Mouse (Mus musculus) small intestine, adult 2 months (tissue): ENCODE results near the gene Jarid2. TPM values are rescaled to one million over a fixed set of nuclear protein-coding genes. Genes with fewer than 3 reads are reported as not detected.

Experiments
- H3K27ac ChIP-seq: fragments of 200-500 bp; 2 replicates; pipeline ENCODE4 v1.5.1; 2012; ENCODE audit warnings: low read depth, low read length, control low read depth, inconsistent platforms; ENCODE audit not compliant: insufficient read depth
- H3K27me3 ChIP-seq: fragments of 200-500 bp; 2 replicates; pipeline ENCODE4 v1.6.1; 2012; ENCODE audit warnings: mild to moderate bottlenecking, moderate library complexity, low read length, inconsistent platforms; ENCODE audit not compliant: control insufficient read depth, insufficient read depth
- H3K36me3 ChIP-seq: fragments of 200-500 bp; 2 replicates; pipeline ENCODE4 v1.6.1; 2012; ENCODE audit warnings: mild to moderate bottlenecking, low read length, control low read depth, inconsistent platforms; ENCODE audit not compliant: control insufficient read depth, insufficient read depth
- H3K4me1 ChIP-seq: fragments of 200-500 bp; 2 replicates; pipeline ENCODE4 v1.6.1; 2012; ENCODE audit warnings: low read length, inconsistent platforms, mixed read lengths; ENCODE audit not compliant: control insufficient read depth, insufficient read depth, insufficient read length
- H3K4me3 ChIP-seq: fragments of 200-500 bp; 2 replicates; pipeline ENCODE4 v1.5.1; 2012; ENCODE audit warnings: low read depth, mild to moderate bottlenecking, control low read depth, inconsistent platforms, low read length, moderate library complexity
- CTCF ChIP-seq: fragments of 200-500 bp; IDR thresholded peaks from 2 replicates; pipeline ENCODE4 v1.5.1; 2012; ENCODE audit warnings: low read depth, mild to moderate bottlenecking, control low read depth, inconsistent platforms, low read length, moderate library complexity, mixed read lengths; ENCODE audit not compliant: insufficient replicate concordance, insufficient read length; ENCODE audit errors: extremely low read depth
- POLR2A ChIP-seq: fragments of 200-500 bp; IDR thresholded peaks from 2 replicates; pipeline ENCODE4 v1.6.1; 2012; ENCODE audit warnings: low read depth, mild to moderate bottlenecking, control low read depth, inconsistent platforms, low read length, moderate library complexity
- WGBS: fragments of 180-500 bp; shearing (Covaris S2); methylation state at CpG from one replicate; pipeline ENCODE4 v1.1.7; 2018; 5-methylcytosine and 5-hydroxymethylcytosine counted together
- polyA plus RNA-seq: library from polyadenylated mRNA; depleted of rRNA; stranded (reverse); fragments of >200 nt; gene quantifications from 2 replicates; pipeline ENCODE4 v1.2.3, GENCODE M21; 2012

Gene Jarid2
- polyA plus RNA-seq, 1 experiment: 9.5 TPM

DNA sequence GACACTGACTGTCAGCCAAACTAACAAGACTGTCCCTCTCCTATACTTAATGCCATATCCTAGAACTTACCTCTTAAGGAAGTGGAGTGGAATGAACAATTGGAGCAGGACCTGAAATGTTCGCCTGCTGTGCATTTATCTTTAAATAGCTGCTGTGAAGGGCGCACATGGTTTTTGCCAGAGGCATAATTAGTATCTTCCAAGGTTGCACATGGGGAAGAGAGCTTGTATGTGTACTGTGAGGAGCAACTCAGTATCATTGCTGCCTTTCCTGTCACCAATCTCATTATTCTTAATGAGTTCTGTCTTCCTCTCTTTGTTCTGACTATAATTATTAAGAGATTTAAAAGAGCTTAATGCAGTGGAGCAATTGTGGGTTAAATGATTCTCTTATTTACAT is 147.5 kb downstream of the Jarid2 start:
- Histone ChIP-seq H3K27me3 (no peaks in the 10 kb centered on the region), H3K4me1 (no peaks in the 10 kb centered on the region), H3K27ac (no peak overlapping the region), H3K4me3 (no peak overlapping the region), H3K36me3 (peaks cover 14% of the 10 kb centered on the region)
- no peak for TF ChIP-seq CTCF
- TF ChIP-seq POLR2A: no peak
- WGBS: 94% methylated on average over 2 of the region's 2 CpGs

DNA sequence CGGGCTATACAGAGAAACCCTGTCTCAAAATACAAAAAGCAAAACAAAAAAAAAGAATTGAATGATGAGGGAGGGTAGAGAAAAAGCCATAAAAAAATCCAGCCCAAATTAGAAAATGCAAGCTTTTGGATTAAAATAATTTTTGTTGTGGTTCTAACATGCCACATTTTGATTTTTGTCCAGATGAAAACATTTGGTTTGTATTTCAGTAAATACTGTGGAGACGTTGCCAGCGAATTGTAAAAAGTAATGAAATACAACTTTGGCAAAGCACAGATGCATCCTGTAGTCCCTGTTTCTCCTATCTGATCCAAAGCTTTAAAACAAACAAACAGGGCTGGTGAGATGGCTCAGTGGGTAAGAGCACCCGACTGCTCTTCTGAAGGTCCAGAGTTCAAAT is 151.7 kb downstream of the Jarid2 start:
- no peaks in the 10 kb centered on the region for H3K27me3 ChIP-seq
- 82% methylated on average over 4 of the region's 4 CpGs for WGBS
- no peaks in the 10 kb centered on the region for H3K4me1 ChIP-seq
- no peak overlapping the region for H3K27ac ChIP-seq
- peaks cover 13% of the 10 kb centered on the region for H3K36me3 ChIP-seq
- TF ChIP-seq CTCF (no peak), POLR2A (no peak)
- no peak overlapping the region for H3K4me3 ChIP-seq

DNA sequence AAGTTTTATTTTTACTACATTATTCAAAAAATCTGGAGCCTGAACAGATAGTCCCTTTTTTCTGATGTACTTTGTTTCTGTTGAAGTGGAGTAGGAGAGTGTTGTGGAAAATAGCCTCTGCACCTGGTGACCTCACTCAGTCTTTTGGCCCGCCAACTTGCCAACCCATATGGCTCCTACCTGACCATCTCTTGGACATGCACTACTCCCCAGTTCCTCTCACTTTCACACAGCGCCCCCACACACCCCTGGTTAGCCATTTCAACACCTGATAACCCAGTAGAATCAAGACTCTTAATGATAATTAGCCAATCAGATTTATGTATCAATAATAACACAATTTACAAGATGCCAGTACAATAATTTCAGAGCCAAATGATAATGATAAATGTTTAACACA is 156.9 kb downstream of the Jarid2 start:
- 96% methylated on average over 2 of the region's 2 CpGs for WGBS

DNA sequence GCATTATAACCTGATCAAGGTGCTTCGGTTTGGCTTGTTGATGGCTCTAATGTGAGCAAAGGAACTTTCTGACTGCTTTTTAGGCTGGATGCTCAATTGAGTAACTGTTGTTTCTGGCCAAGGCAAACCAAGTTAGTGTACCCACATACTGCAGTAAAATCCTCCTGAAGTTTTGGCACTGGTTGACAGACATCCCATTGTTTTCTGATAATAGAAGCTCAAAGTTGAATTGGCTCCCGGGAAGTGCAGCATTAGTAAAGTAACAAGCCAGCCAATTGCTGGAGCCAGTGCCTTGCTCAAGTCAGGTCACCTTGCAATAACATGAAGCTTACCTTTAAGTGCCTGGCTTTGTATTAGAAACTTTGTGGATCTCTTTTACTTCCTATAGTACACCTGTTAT is 161.3 kb downstream of the Jarid2 start:
- no peak overlapping the region for H3K4me3 ChIP-seq
- no peaks in the 10 kb centered on the region for H3K4me1 ChIP-seq
- H3K27ac ChIP-seq: no peak overlapping the region
- WGBS: 60% methylated on average over 2 of the region's 2 CpGs
- TF ChIP-seq CTCF (no peak), POLR2A (no peak)
- peaks cover 21% of the 10 kb centered on the region for H3K36me3 ChIP-seq
- H3K27me3 ChIP-seq: no peaks in the 10 kb centered on the region

More for the DNA sequence above, 156.9 kb downstream of the Jarid2 start:
- H3K4me1 ChIP-seq: no peaks in the 10 kb centered on the region
- TF ChIP-seq POLR2A: no peak
- no peak for TF ChIP-seq CTCF
- H3K27ac ChIP-seq: no peak overlapping the region
- H3K27me3 ChIP-seq: no peaks in the 10 kb centered on the region
- H3K4me3 ChIP-seq: no peak overlapping the region
- H3K36me3 ChIP-seq: peaks cover 21% of the 10 kb centered on the region

DNA sequence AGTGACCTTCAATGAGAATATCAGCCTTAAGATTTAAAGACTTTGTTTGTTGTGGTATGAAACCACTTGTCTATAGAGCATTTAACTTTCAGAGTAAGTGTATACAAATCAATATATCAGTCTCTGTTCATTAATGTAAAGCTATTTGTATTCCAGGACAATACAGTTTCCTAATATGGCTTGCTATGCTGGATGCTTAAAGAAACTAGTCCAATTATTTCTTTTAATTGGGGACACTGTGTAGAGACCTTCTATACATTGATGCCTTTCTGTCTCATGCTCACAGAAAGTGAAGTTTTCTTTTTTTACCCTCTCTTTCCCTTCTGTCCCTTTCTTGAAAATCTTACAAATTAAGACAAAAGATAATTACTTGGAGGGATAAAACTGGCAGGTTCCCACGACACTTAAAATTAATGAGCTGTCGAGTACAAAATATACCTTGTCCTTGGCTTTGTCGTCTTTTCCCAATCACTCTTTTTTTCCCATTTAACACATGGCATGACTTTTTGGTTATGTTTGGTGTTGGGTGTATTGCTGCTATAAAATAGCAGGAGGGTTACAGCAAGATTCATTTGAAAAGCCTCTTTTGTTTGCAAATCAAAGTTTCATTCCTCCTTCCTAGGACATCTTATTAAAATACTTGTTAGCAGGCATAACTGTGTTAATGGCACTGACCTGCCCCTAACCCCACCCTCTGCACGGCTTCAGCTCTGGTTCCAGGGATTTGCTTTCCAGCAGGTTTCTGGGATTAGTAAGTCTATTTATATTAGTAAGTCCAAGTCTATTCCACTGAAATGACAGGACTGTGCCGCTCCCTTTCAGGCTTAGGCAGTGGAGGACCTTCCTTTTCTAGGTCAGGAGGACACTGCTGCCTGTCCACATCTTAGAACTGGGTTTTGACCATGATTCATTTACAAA is 162.8 kb downstream of the Jarid2 start:
- TF ChIP-seq POLR2A (no peak), CTCF (no peak)
- H3K4me1 ChIP-seq: no peaks in the 10 kb centered on the region
- WGBS: 85% methylated on average over 5 of the region's 5 CpGs

DNA sequence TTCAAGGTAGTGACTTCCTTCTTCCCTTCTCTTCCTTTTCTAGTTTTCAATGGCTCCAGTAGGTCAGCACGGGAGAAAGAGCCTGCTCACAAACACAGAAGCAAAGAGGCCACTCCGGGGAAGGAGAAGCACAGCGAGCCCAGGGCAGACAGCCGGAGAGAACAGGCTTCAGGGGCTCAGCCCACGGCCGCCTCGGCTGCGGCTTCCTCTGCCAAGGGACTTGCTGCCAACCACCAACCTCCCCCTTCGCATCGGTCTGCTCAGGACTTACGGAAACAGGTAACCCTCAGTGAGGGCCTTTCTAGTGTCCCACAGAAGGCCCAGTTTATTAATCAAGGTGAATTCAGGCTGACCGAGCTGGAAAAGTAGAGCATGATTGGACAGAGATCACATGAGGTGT is 166.9 kb downstream of the Jarid2 start:
- Histone ChIP-seq H3K27ac (no peak overlapping the region), H3K4me1 (no peaks in the 10 kb centered on the region), H3K36me3 (peaks cover 27% of the 10 kb centered on the region), H3K27me3 (no peaks in the 10 kb centered on the region), H3K4me3 (no peak overlapping the region)
- 93% methylated on average over 12 of the region's 12 CpGs for WGBS
- TF ChIP-seq POLR2A: no peak
- TF ChIP-seq CTCF: no peak

More for the DNA sequence above, 162.8 kb downstream of the Jarid2 start:
- no peak overlapping the region for H3K27ac ChIP-seq
- H3K4me3 ChIP-seq: no peak overlapping the region
- H3K27me3 ChIP-seq: no peaks in the 10 kb centered on the region
- H3K36me3 ChIP-seq: peaks cover 27% of the 10 kb centered on the region

DNA sequence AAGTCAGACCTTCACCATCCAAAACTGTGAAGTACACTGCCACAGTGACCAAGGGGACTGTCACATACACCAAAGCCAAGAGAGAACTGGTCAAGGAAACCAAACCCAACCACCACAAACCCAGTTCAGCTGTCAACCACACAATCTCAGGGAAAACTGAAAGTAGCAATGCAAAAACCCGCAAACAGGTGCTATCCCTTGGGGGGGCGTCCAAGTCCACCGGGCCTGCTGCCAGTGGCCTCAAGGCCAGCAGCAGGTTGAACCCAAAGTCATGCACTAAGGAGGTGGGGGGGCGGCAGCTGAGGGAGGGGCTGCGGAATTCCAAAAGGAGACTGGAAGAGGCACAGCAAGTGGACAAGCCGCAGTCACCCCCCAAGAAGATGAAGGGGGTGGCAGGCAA is 173.0 kb downstream of the Jarid2 start:
- 92% methylated on average over 6 of the region's 6 CpGs for WGBS
- H3K36me3 ChIP-seq: peaks cover 46% of the 10 kb centered on the region

More for the DNA sequence above, 173.0 kb downstream of the Jarid2 start:
- Histone ChIP-seq H3K4me3 (no peak overlapping the region), H3K4me1 (no peaks in the 10 kb centered on the region), H3K27me3 (no peaks in the 10 kb centered on the region), H3K27ac (no peak overlapping the region)
- TF ChIP-seq CTCF: no peak
- no peak for TF ChIP-seq POLR2A
